Mouse (Mus musculus): ENCODE measurements around the gene Dapk2. TPM values are rescaled to one million over a fixed set of nuclear protein-coding genes. Genes with fewer than 3 reads are reported as not detected.

Dapk2 gene
- polyA plus RNA-seq, 1 experiment from 2014 or later: 6.5 TPM

- ATAC-seq (replicated peaks; ENCODE audit: extremely low read depth, insufficient read depth, low FRiP score): no peak
- no peaks in the 10 kb centered on the region for H3K4me1 ChIP-seq (ENCODE audit: control insufficient read depth, insufficient read depth, low read length)
- no peak overlapping the region for H3K4me3 ChIP-seq (ENCODE audit: low read length)
- H3K27ac ChIP-seq (ENCODE audit: low read length): no peak overlapping the region
- H3K36me3 ChIP-seq (ENCODE audit: control insufficient read depth, insufficient read depth): no peaks in the 10 kb centered on the region
- no peak overlapping the region for H3K9ac ChIP-seq (ENCODE audit: low read length)
- WGBS: 69% methylated on average over 5 of the region's 5 CpGs
- no peaks in the 10 kb centered on the region for H3K9me3 ChIP-seq (replicated peaks; ENCODE audit: control insufficient read depth, low read length)
- H3K4me2 ChIP-seq (ENCODE audit: low read depth, low read length): no peak overlapping the region
- H3K27me3 ChIP-seq (ENCODE audit: control insufficient read depth, insufficient read depth, low read length): no peaks in the 10 kb centered on the region
Measured at GRCm38 (mm10) chr9:66266237-66267170, 108.5 kb downstream of the Dapk2 start.

GRCm38 (mm10) chr9:66268804-66269203, 110.8 kb downstream of the Dapk2 start:
- H3K27ac ChIP-seq (ENCODE audit: low read length): no peak overlapping the region
- WGBS: 78% methylated on average over 4 of the region's 4 CpGs

GRCm38 (mm10) chr9:66270038-66270437, 112.0 kb downstream of the Dapk2 start:
- H3K4me3 ChIP-seq (ENCODE audit: low read length): no peak overlapping the region
- ATAC-seq (replicated peaks; ENCODE audit: extremely low read depth, insufficient read depth, low FRiP score): no peak
- no peaks in the 10 kb centered on the region for H3K9me3 ChIP-seq (replicated peaks; ENCODE audit: control insufficient read depth, low read length)
- H3K4me2 ChIP-seq (ENCODE audit: low read depth, low read length): no peak overlapping the region
- H3K36me3 ChIP-seq (ENCODE audit: control insufficient read depth, insufficient read depth): no peaks in the 10 kb centered on the region
- H3K27ac ChIP-seq (ENCODE audit: low read length): no peak overlapping the region
- no peaks in the 10 kb centered on the region for H3K27me3 ChIP-seq (ENCODE audit: control insufficient read depth, insufficient read depth, low read length)
- 66% methylated on average over 4 of the region's 4 CpGs for WGBS
- H3K9ac ChIP-seq (ENCODE audit: low read length): no peak overlapping the region
- H3K4me1 ChIP-seq (ENCODE audit: control insufficient read depth, insufficient read depth, low read length): peaks cover 5% of the 10 kb centered on the region

More at GRCm38 (mm10) chr9:66268804-66269203, 110.8 kb downstream of the Dapk2 start:
- Histone ChIP-seq H3K9ac (ENCODE audit: low read length) (no peak overlapping the region), H3K36me3 (ENCODE audit: control insufficient read depth, insufficient read depth) (no peaks in the 10 kb centered on the region), H3K4me2 (ENCODE audit: low read depth, low read length) (no peak overlapping the region), H3K9me3 (replicated peaks; ENCODE audit: control insufficient read depth, low read length) (no peaks in the 10 kb centered on the region), H3K4me1 (ENCODE audit: control insufficient read depth, insufficient read depth, low read length) (no peaks in the 10 kb centered on the region), H3K4me3 (ENCODE audit: low read length) (no peak overlapping the region), H3K27me3 (ENCODE audit: control insufficient read depth, insufficient read depth, low read length) (no peaks in the 10 kb centered on the region)
- no peak for ATAC-seq (replicated peaks; ENCODE audit: extremely low read depth, insufficient read depth, low FRiP score)

- Histone ChIP-seq H3K4me3 (ENCODE audit: low read length) (no peak overlapping the region), H3K27ac (ENCODE audit: low read length) (no peak overlapping the region), H3K27me3 (ENCODE audit: control insufficient read depth, insufficient read depth, low read length) (no peaks in the 10 kb centered on the region), H3K4me2 (ENCODE audit: low read depth, low read length) (no peak overlapping the region), H3K4me1 (ENCODE audit: control insufficient read depth, insufficient read depth, low read length) (peaks cover 12% of the 10 kb centered on the region), H3K9me3 (replicated peaks; ENCODE audit: control insufficient read depth, low read length) (no peaks in the 10 kb centered on the region), H3K9ac (ENCODE audit: low read length) (no peak overlapping the region), H3K36me3 (ENCODE audit: control insufficient read depth, insufficient read depth) (no peaks in the 10 kb centered on the region)
- WGBS: 51% methylated on average over 5 of the region's 5 CpGs
- no peak for ATAC-seq (replicated peaks; ENCODE audit: extremely low read depth, insufficient read depth, low FRiP score)
Measured at GRCm38 (mm10) chr9:66271726-66272125, 113.7 kb downstream of the Dapk2 start.

- H3K4me3 ChIP-seq (ENCODE audit: low read length): no peak overlapping the region
- H3K27me3 ChIP-seq (ENCODE audit: control insufficient read depth, insufficient read depth, low read length): no peaks in the 10 kb centered on the region
- peaks cover 19% of the 10 kb centered on the region for H3K4me1 ChIP-seq (ENCODE audit: control insufficient read depth, insufficient read depth, low read length)
- H3K4me2 ChIP-seq (ENCODE audit: low read depth, low read length): no peak overlapping the region
- H3K36me3 ChIP-seq (ENCODE audit: control insufficient read depth, insufficient read depth): no peaks in the 10 kb centered on the region
- 88% methylated on average over 1 of the region's 1 CpGs for WGBS
- no peak overlapping the region for H3K27ac ChIP-seq (ENCODE audit: low read length)
- no peak overlapping the region for H3K9ac ChIP-seq (ENCODE audit: low read length)
- no peaks in the 10 kb centered on the region for H3K9me3 ChIP-seq (replicated peaks; ENCODE audit: control insufficient read depth, low read length)
- no peak for ATAC-seq (replicated peaks; ENCODE audit: extremely low read depth, insufficient read depth, low FRiP score)
Measured at GRCm38 (mm10) chr9:66273632-66274031, 115.6 kb downstream of the Dapk2 start.

- Histone ChIP-seq H3K27me3 (ENCODE audit: control insufficient read depth, insufficient read depth, low read length) (no peaks in the 10 kb centered on the region), H3K4me3 (ENCODE audit: low read length) (no peak overlapping the region), H3K27ac (ENCODE audit: low read length) (no peak overlapping the region), H3K9ac (ENCODE audit: low read length) (no peak overlapping the region), H3K4me2 (ENCODE audit: low read depth, low read length) (peak overlapping the region; percentile 71), H3K9me3 (replicated peaks; ENCODE audit: control insufficient read depth, low read length) (no peaks in the 10 kb centered on the region), H3K36me3 (ENCODE audit: control insufficient read depth, insufficient read depth) (no peaks in the 10 kb centered on the region), H3K4me1 (ENCODE audit: control insufficient read depth, insufficient read depth, low read length) (peaks cover 19% of the 10 kb centered on the region)
- WGBS: 62% methylated on average over 3 of the region's 3 CpGs
- no peak for ATAC-seq (replicated peaks; ENCODE audit: extremely low read depth, insufficient read depth, low FRiP score)
Measured at GRCm38 (mm10) chr9:66274657-66275056, 116.6 kb downstream of the Dapk2 start.

GRCm38 (mm10) chr9:66275267-66275991, 117.4 kb downstream of the Dapk2 start:
- Histone ChIP-seq H3K9ac (ENCODE audit: low read length) (peak overlapping the region; percentile 64), H3K36me3 (ENCODE audit: control insufficient read depth, insufficient read depth) (no peaks in the 10 kb centered on the region), H3K27ac (ENCODE audit: low read length) (peak overlapping the region; percentile 50), H3K4me3 (ENCODE audit: low read length) (peak overlapping the region; percentile 42), H3K9me3 (replicated peaks; ENCODE audit: control insufficient read depth, low read length) (no peaks in the 10 kb centered on the region), H3K4me2 (ENCODE audit: low read depth, low read length) (peak overlapping the region; percentile 71), H3K4me1 (ENCODE audit: control insufficient read depth, insufficient read depth, low read length) (peaks cover 19% of the 10 kb centered on the region), H3K27me3 (ENCODE audit: control insufficient read depth, insufficient read depth, low read length) (no peaks in the 10 kb centered on the region)
- 5% methylated on average over 15 of the region's 15 CpGs for WGBS
- peak; percentile 20; the same call in 1 of the 2 replicates for ATAC-seq (replicated peaks; ENCODE audit: extremely low read depth, insufficient read depth, low FRiP score)

- Histone ChIP-seq H3K27me3 (ENCODE audit: control insufficient read depth, insufficient read depth, low read length) (no peaks in the 10 kb centered on the region), H3K4me2 (ENCODE audit: low read depth, low read length) (no peak overlapping the region; the same call in 1 of the 2 replicates), H3K4me3 (ENCODE audit: low read length) (no peak overlapping the region), H3K9ac (ENCODE audit: low read length) (no peak overlapping the region), H3K27ac (ENCODE audit: low read length) (no peak overlapping the region), H3K36me3 (ENCODE audit: control insufficient read depth, insufficient read depth) (no peaks in the 10 kb centered on the region), H3K4me1 (ENCODE audit: control insufficient read depth, insufficient read depth, low read length) (peaks cover 19% of the 10 kb centered on the region), H3K9me3 (replicated peaks; ENCODE audit: control insufficient read depth, low read length) (no peaks in the 10 kb centered on the region)
- no peak for ATAC-seq (replicated peaks; ENCODE audit: extremely low read depth, insufficient read depth, low FRiP score)
- WGBS: 51% methylated on average over 4 of the region's 4 CpGs
Measured at GRCm38 (mm10) chr9:66276062-66276461, 118.0 kb downstream of the Dapk2 start.
